Mouse (Mus musculus): Measurements from ENCODE around the gene Mthfr. TPM values are rescaled to one million over a fixed set of nuclear protein-coding genes. Genes with fewer than 3 reads are reported as not detected.

Gene Mthfr
- 24.7 TPM for polyA plus RNA-seq (2017; shearing (Covaris generic))

DNA sequence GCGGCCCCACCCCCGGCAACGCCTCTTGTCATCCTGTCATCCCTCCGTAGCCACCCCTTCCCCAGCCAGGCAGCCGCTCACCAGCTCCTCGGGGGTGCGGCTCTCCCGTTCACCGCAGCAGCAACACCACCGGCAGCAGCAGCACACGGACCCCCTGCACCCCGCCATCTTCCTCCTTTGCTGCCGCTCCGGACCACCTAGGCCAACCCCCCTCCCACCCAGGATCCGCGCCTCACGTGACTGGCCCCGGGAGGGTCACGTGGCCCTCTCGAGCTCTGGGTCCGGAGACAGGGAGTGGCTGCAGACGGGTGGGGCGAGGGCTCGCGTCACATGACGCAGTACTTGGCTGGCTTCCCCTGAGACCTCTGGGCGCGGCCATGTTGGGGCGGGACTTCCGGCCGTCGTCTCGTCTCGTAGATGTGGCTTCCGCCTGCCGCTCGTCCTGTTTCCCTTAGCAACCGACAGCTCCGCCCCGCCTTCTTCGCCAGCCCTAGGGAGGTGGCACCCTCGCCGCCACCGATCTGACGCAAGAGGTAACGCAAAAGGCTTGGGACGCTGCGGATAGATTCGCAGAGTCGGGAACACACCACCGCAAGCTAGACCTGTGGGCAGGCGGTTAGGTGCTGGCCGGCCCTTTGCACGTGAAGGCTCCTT is at the start of gene Mthfr, which contains the start of gene Clcn6:
Gene Mthfr (plus strand): TSS at position 478 of the 654 bp plus-strand sequence.
Gene Clcn6 (minus strand): TSS at position 222 of the 654 bp plus-strand sequence.

DNA sequence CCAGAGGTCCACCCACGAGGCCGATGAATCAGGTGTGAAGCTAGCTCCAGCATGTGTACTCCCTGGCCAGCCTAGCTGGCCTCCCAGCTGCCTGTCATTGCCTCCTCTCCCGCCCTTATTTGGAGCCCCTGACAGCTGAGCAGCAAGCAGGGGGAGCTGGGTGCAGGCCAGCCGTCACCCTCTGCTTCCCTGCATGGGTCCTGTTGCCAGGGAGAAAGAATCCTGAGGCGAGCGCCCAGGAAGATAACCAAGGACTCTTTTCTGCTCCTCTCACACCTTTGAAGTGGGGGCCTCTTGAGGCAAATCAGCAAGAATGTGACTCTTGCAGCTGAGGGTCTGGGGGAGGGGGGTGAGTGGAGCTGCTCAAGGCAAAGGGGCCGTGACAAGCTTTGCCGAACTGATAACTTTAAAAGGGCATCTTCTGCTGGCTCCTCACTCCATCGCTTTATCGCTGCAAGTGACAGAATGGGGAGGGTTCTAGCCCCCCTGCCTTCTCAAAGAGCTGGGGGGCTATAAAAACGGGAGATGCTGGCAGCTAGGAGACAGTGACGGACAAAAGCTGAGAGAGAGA is 38.6 kb upstream of the Mthfr start, which contains the start of gene Nppa:
Gene Nppa (plus strand): TSS at position 521 of the 571 bp plus-strand sequence.

DNA sequence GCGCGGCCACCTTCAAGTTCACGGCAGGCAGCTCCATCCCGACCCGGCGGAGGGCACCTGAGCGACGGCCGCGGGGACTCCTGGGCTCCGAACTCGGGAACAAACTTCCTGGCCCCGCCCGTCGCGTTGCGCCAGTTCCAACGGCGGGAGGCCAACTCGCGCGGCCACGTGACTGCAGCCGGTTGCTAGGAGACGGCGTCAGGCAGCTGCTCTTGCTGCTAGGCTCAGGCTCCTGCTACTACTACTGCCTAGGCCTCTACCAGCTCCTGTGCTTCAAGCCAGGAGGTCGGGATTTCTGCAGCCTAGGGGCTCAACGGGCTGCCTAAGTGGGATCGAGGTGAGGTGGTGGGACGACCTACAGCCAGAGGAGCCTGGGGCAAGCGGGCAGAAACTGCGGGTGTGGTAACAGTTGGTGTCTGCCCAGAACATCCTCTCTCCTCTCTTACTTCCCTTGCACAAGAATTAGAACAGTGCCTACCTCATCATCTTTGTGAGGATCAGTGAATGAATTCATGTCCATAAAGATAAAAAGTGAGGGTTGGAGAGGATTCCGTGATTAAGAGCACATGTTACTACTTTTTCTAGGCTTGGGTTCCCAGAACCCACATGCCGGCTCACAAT is 49.1 kb downstream of the Mthfr start, which contains the start of gene Agtrap:
Gene Agtrap (minus strand): TSS at position 125 of the 621 bp plus-strand sequence.

Other genes with a start within 250 kb of the Mthfr start
- 10.3 TPM for gene Zfp984, start 229.3 kb upstream of the Mthfr start, polyA plus RNA-seq (2017; shearing (Covaris generic))
- gene Zfp933, start 190.7 kb upstream of the Mthfr start, polyA plus RNA-seq (2017; shearing (Covaris generic)): 2.2 TPM
- 86.4 TPM for gene Miip, start 170.3 kb upstream of the Mthfr start, polyA plus RNA-seq (2017; shearing (Covaris generic))
- gene Fv1, start 170.1 kb upstream of the Mthfr start, polyA plus RNA-seq (2017; shearing (Covaris generic)): 4.1 TPM
- 34.7 TPM for gene Mfn2, start 134.4 kb upstream of the Mthfr start, polyA plus RNA-seq (2017; shearing (Covaris generic))
- 8.2 TPM for gene Plod1, start 102.3 kb upstream of the Mthfr start, polyA plus RNA-seq (2017; shearing (Covaris generic))
- gene 2510039O18Rik, start 98.2 kb upstream of the Mthfr start, polyA plus RNA-seq (2017; shearing (Covaris generic)): 92.5 TPM
- not detected for gene Nppb, start 53.3 kb upstream of the Mthfr start, polyA plus RNA-seq (2017; shearing (Covaris generic))
- not detected for gene Nppa, start 38.4 kb upstream of the Mthfr start, polyA plus RNA-seq (2017; shearing (Covaris generic))
- gene Clcn6, start 256 bp upstream of the Mthfr start, polyA plus RNA-seq (2017; shearing (Covaris generic)): 12.6 TPM
- 13.5 TPM for gene Agtrap, start 49.0 kb downstream of the Mthfr start, polyA plus RNA-seq (2017; shearing (Covaris generic))
- gene Mad2l2, start 91.3 kb downstream of the Mthfr start, polyA plus RNA-seq (2017; shearing (Covaris generic)): 38.1 TPM
- gene Draxin, start 91.6 kb downstream of the Mthfr start, polyA plus RNA-seq (2017; shearing (Covaris generic)): not detected
- 18.9 TPM for gene Fbxo6, start 113.1 kb downstream of the Mthfr start, polyA plus RNA-seq (2017; shearing (Covaris generic))
- 2.4 TPM for gene Fbxo44, start 121.4 kb downstream of the Mthfr start, polyA plus RNA-seq (2017; shearing (Covaris generic))
- not detected for gene Fbxo2, start 121.5 kb downstream of the Mthfr start, polyA plus RNA-seq (2017; shearing (Covaris generic))
- gene Disp3, start 248.9 kb downstream of the Mthfr start, polyA plus RNA-seq (2017; shearing (Covaris generic)): not detected